Mouse (Mus musculus): ENCODE results near the gene Skil.

GRCm38 (mm10) chr3:31060745-31061102 is 34.1 kb upstream of the Skil start:
- no peak for TF ChIP-seq CTCF (IDR thresholded peaks at IDR 0.05; ENCODE audit: low read depth, low read length)
- TF ChIP-seq POLR2A (IDR thresholded peaks at IDR 0.05; ENCODE audit: extremely low read depth, insufficient read depth, low read length) = no peak

All from liver, adult 2 months (tissue).